Mouse (Mus musculus) lung, postnatal 0 days (tissue): ENCODE results near the gene Sdsl. TPM values are rescaled to one million over a fixed set of nuclear protein-coding genes. Genes with fewer than 3 reads are reported as not detected.

Experiments
- ATAC-seq: fragments of 200-750 bp; cut with Nextera tagmentation; 2 replicates; pipeline ENCODE4 v1.8.0; 2017; ENCODE audit warnings: moderate library complexity
- DNase-seq: peaks from one replicate; pipeline ENCODE4 v3.0.0-alpha.2; 2016; ENCODE audit warnings: low spot score
- H3K27ac ChIP-seq: fragments of 300-500 bp; sonication (generic); 2 replicates; pipeline ENCODE4 v1.5.1; 2014; ENCODE audit warnings: antibody characterized with exemption, mild to moderate bottlenecking, low read length, mixed read lengths
- H3K27me3 ChIP-seq: fragments of 300-500 bp; sonication (generic); replicated peaks from 2 replicates; pipeline ENCODE4 v1.6.1; 2014; ENCODE audit warnings: low read length, mixed read lengths; ENCODE audit not compliant: insufficient read depth
- H3K36me3 ChIP-seq: fragments of 300-500 bp; sonication (generic); 2 replicates; pipeline ENCODE4 v1.6.1; 2014; ENCODE audit warnings: low read length, mixed read lengths; ENCODE audit not compliant: insufficient read depth
- H3K4me1 ChIP-seq: fragments of 300-500 bp; sonication (generic); 2 replicates; pipeline ENCODE4 v1.6.1; 2014; ENCODE audit warnings: antibody characterized with exemption, low read depth, low read length, mixed read lengths; ENCODE audit not compliant: insufficient read depth
- H3K4me2 ChIP-seq: fragments of 300-500 bp; sonication (generic); replicated peaks from 2 replicates; pipeline ENCODE4 v1.6.1; 2014; ENCODE audit warnings: low read depth, mild to moderate bottlenecking, low read length, moderate library complexity, mixed read lengths
- H3K4me3 ChIP-seq: fragments of 300-500 bp; sonication (generic); 2 replicates; pipeline ENCODE4 v1.5.1; 2014; ENCODE audit warnings: low read depth, low read length
- H3K9ac ChIP-seq: fragments of 300-500 bp; sonication (generic); replicated peaks from 2 replicates; pipeline ENCODE4 v1.6.1; 2014; ENCODE audit warnings: low read depth, mild to moderate bottlenecking
- H3K9me3 ChIP-seq: fragments of 300-500 bp; sonication (generic); 2 replicates; pipeline ENCODE4 v1.6.1; 2016; ENCODE audit warnings: low read length, mixed read lengths
- CTCF ChIP-seq: IDR thresholded peaks from 2 replicates; pipeline ENCODE4 v1.5.1; 2016; ENCODE audit warnings: antibody characterized with exemption, mild to moderate bottlenecking
- EP300 ChIP-seq: IDR thresholded peaks from 2 replicates; pipeline ENCODE4 v1.6.1; 2016; ENCODE audit warnings: antibody characterized with exemption, mild to moderate bottlenecking, control low read depth
- WGBS: fragments of 180-500 bp; shearing (Covaris S2); extraction: QIAGEN DNeasy Blood & Tissue Kit; methylation state at CpG from one replicate; pipeline ENCODE4 v1.1.7; 2014; 5-methylcytosine and 5-hydroxymethylcytosine counted together
- polyA plus RNA-seq: library from polyadenylated mRNA; unstranded; fragments of >200 nt; fragmentation: Nextera tagmentation; extraction: Ambion mirVana; gene quantifications from 2 replicates; pipeline ENCODE4 v1.2.1, GENCODE M21; 2015

The Sdsl gene
- polyA plus RNA-seq, 1 experiment from 2014 or later: 1.7 TPM

DNA sequence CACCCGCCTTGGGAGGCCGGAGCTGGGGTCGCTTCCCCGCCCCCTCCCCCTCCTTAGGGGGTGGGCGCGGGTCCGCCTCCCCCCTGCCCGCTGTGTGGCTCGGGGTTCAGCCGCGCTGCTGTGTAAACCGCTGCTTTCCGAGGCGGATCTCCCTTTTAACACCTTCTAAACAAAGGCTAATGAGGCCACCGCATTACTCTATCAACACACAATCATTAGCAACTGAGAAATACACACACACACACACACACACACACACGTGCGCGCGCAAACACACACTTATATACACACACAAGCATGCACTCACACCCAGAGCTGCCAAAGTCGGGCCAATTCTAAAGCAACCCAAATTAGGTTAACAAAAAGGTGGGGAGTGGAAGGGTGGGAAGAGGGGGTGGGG, 46.9 kb downstream of the Sdsl start:
- DNase-seq (no peak), ATAC-seq (no peak)
- no peak overlapping the region for H3K27ac ChIP-seq
- H3K4me1 ChIP-seq: no peaks in the 10 kb centered on the region
- no peak overlapping the region for H3K9ac ChIP-seq
- no peaks in the 10 kb centered on the region for H3K36me3 ChIP-seq
- WGBS: 2% methylated on average over 17 of the region's 20 CpGs
- H3K27me3 ChIP-seq: peaks cover 67% of the 10 kb centered on the region
- H3K9me3 ChIP-seq: no peaks in the 10 kb centered on the region
- H3K4me3 ChIP-seq: no peak overlapping the region
- TF ChIP-seq CTCF (no peak), EP300 (no peak)
- H3K4me2 ChIP-seq: no peak overlapping the region

DNA sequence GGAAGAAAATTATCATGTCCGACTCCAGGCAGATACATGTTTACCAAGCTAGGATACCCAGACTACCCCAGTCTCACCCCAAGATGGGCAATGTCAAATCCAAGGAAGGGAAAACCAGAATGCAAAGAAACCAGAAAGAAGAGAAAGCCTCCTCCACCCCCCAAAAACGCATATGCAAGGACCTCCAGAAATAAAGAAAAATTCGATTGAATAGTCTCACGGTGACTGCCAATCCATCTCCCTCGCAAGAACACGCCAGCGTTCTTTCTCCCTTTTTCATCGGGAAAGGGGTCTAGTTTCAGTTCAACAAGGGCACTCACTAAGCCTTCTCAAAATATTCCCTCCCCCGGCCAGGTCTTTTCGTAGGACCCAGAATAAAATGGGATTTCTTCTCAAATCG, 48.0 kb downstream of the Sdsl start:
- H3K27me3 ChIP-seq: peaks cover 58% of the 10 kb centered on the region

DNA sequence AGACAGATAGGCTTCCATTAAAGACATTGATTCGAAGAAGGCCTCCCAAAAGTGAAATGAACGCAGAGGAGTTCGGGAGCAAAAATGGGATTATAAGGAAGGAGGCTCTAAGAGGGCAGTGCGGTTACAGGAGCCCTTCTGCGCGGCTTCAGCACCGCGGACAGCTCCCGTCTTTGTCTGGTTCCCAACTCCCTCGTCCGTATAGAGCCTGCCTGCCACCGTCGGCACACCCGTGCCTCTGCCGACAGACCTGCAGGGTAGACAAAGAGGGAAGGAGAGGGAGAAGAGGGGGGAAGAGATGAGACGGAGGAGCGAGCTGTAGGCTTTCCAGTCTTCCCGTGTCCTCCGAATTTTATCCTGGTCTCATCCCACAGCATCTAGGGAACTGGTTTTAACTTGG, 48.6 kb downstream of the Sdsl start:
- Histone ChIP-seq H3K27me3 (peaks cover 54% of the 10 kb centered on the region), H3K9ac (no peak overlapping the region), H3K27ac (no peak overlapping the region), H3K9me3 (no peaks in the 10 kb centered on the region), H3K36me3 (no peaks in the 10 kb centered on the region), H3K4me1 (no peaks in the 10 kb centered on the region), H3K4me3 (no peak overlapping the region), H3K4me2 (no peak overlapping the region)
- DNase-seq: peak; percentile 82
- TF ChIP-seq CTCF: no peak
- TF ChIP-seq EP300: no peak
- under 1% methylated on average over 19 of the region's 19 CpGs for WGBS
- ATAC-seq: peak; percentile 65; the same call in 1 of the 2 replicates

More for the DNA sequence above, 48.0 kb downstream of the Sdsl start:
- Histone ChIP-seq H3K36me3 (no peaks in the 10 kb centered on the region), H3K27ac (no peak overlapping the region), H3K9ac (no peak overlapping the region), H3K4me2 (no peak overlapping the region), H3K9me3 (no peaks in the 10 kb centered on the region), H3K4me3 (no peak overlapping the region), H3K4me1 (no peaks in the 10 kb centered on the region)
- no peak for ATAC-seq
- no peak for TF ChIP-seq CTCF
- DNase-seq: no peak
- WGBS: 2% methylated on average over 11 of the region's 11 CpGs

DNA sequence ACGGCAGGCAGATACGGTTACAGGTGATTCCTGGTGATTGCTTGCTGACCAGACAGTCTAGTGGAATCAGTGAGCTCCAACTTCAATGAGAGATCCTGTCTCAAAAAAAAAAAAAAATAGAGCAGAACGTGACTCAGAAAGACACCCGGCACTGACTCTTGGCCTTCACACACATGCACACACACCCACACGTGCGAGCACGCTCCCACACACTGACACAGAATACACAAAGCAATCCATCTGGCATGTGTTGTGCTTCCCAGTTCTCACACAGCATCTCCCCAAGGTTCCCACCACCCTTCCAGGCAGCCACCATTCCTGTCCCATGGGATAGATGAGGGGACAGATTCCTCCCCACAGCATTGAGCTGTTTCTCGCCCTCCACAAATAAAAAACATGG, 52.5 kb downstream of the Sdsl start:
- no peak overlapping the region for H3K27ac ChIP-seq
- H3K9me3 ChIP-seq: no peaks in the 10 kb centered on the region
- H3K36me3 ChIP-seq: no peaks in the 10 kb centered on the region
- 81% methylated on average over 8 of the region's 8 CpGs for WGBS
- H3K9ac ChIP-seq: no peak overlapping the region
- no peak for ATAC-seq
- peaks cover 24% of the 10 kb centered on the region for H3K27me3 ChIP-seq
- no peak overlapping the region for H3K4me3 ChIP-seq
- no peak for TF ChIP-seq CTCF
- TF ChIP-seq EP300: no peak
- no peak overlapping the region for H3K4me2 ChIP-seq
- H3K4me1 ChIP-seq: no peaks in the 10 kb centered on the region
- no peak for DNase-seq

DNA sequence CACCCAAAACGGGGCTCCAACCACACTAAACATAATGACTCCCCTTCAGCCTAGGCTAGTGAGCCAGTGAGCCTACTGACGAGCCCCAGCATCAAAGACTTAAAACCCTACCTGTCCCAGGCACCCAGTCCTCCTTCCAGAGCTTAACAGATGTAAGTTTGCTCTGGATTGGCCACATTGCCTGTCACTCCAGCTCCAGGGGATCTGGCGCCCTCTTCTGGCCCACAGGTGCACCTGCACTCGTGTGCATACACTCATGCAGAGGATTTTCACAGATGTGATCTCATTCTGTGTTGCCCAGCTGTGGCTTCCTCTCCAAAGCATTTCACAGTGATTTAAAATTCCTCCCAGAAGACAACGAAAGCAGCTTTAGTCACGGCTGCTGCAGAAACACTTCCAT, 59.2 kb downstream of the Sdsl start:
- H3K27ac ChIP-seq: no peak overlapping the region
- no peak overlapping the region for H3K4me3 ChIP-seq
- 0 out of 2 replicates have a peak, but pooled peaks have one; percentile 3 for TF ChIP-seq CTCF
- no peak for TF ChIP-seq EP300
- H3K9ac ChIP-seq: no peak overlapping the region
- no peaks in the 10 kb centered on the region for H3K4me1 ChIP-seq
- H3K9me3 ChIP-seq: no peaks in the 10 kb centered on the region
- DNase-seq (no peak), ATAC-seq (no peak)
- H3K4me2 ChIP-seq: no peak overlapping the region
- peaks cover 22% of the 10 kb centered on the region; the same call in 1 of the 2 replicates for H3K27me3 ChIP-seq
- no peaks in the 10 kb centered on the region for H3K36me3 ChIP-seq
- 75% methylated on average over 6 of the region's 6 CpGs for WGBS

DNA sequence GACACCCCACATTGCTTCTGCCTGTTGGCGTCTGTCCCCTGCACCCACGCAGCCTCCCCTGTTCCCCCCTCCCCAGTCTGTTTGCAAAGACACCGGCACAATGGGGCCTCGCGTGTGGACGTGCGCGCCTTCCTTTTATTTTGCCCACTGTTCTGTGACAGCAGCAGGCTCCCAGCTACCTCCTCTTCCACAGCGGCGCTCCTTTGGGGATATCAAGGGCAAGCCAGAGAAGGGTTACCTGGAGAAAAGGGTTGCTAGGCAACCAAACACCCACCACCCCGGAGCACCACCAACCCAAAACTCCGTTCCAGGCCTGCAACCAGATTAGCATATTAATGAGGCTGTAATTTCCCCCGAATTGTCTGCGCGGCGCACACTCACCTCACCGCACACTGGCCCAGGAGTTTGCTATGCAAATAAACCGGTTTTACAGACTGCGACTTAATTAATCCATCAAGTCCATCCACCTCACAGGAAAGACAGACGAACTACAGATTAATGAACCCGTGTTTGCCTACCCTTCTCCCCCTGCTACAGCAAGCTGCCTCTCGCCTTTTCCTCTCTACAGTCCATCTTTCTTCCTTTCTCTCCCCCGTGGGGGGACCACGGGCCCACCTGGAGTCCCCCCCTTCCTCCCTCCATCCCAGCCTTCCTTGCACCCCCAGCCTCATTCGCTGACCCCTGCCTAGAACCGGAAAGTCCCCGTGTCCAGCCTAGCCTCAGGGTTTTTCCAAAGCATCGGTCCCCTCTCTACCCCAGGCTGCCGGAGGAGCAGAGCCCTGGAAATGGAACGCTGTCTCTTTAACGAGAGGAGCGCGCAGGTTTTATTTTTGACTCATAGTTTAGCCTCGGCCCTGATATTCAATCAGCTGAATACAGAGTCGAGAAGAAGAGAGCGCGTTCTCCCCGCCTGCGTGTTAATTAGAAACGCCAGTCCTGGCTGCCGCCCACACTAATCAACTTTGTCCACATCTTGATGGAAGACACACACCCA, 62.9 kb downstream of the Sdsl start:
- Histone ChIP-seq H3K4me3 (no peak overlapping the region), H3K9ac (no peak overlapping the region), H3K4me1 (no peaks in the 10 kb centered on the region), H3K27ac (no peak overlapping the region), H3K27me3 (peaks cover 22% of the 10 kb centered on the region; the same call in 1 of the 2 replicates), H3K9me3 (no peaks in the 10 kb centered on the region), H3K36me3 (no peaks in the 10 kb centered on the region), H3K4me2 (no peak overlapping the region)
- DNase-seq: no peak
- ATAC-seq: no peak
- no peak for TF ChIP-seq EP300
- TF ChIP-seq CTCF: no peak
- WGBS: 4% methylated on average over 39 of the region's 41 CpGs
